Mouse (Mus musculus): ENCODE data around the gene Faah. TPM values are rescaled to one million over a fixed set of nuclear protein-coding genes. Genes with fewer than 3 reads are reported as not detected.

Faah gene
- total and polyA plus RNA-seq, 3 experiments: 0.46 to 1.7 (median 1.4) TPM

GRCm38 (mm10) chr4:116052526-116053293 lies 35.0 kb upstream of the Faah start:
- no peaks in the 10 kb centered on the region for H3K27me3 ChIP-seq (ENCODE audit: insufficient read depth, low read length)
- ATAC-seq (ENCODE audit: extremely low read depth, insufficient number of reproducible peaks, low FRiP score, poor library complexity, severe bottlenecking): no peak
- TF ChIP-seq GATA1 (IDR thresholded peaks at IDR 0.05; ENCODE audit: borderline replicate concordance, low read length): no peak
- no peaks in the 10 kb centered on the region for H3K9me3 ChIP-seq (replicated peaks)
- peaks cover 36% of the 10 kb centered on the region for H3K4me1 ChIP-seq (ENCODE audit: insufficient read depth, low read depth, low read length)
- DNase-seq (ENCODE audit: low spot score): peak; percentile 28
- H3K4me3 ChIP-seq (ENCODE audit: low read depth, low read length): peak overlapping the region; percentile 71
- H3K36me3 ChIP-seq (replicated peaks): peaks cover 41% of the 10 kb centered on the region

GRCm38 (mm10) chr4:116049211-116049610 lies 31.5 kb upstream of the Faah start:
- no peak overlapping the region for H3K4me3 ChIP-seq (ENCODE audit: low read depth, low read length)
- ATAC-seq (ENCODE audit: extremely low read depth, insufficient number of reproducible peaks, low FRiP score, poor library complexity, severe bottlenecking) (no peak), DNase-seq (ENCODE audit: low spot score) (no peak)
- peaks cover 33% of the 10 kb centered on the region for H3K4me1 ChIP-seq (ENCODE audit: insufficient read depth, low read depth, low read length)
- TF ChIP-seq GATA2 (IDR thresholded peaks at IDR 0.05; ENCODE audit: borderline replicate concordance, low read depth, low read length) (no peak), GATA1 (IDR thresholded peaks at IDR 0.05; ENCODE audit: borderline replicate concordance, low read length) (no peak), TAL1 (conservative IDR thresholded peaks at IDR 0.05; ENCODE audit: low read depth, low read length) (no peak), POLR2AphosphoS5 (IDR thresholded peaks at IDR 0.05; ENCODE audit: insufficient replicate concordance, low read depth, low read length) (no peak), CTCF (IDR thresholded peaks at IDR 0.05; ENCODE audit: low read depth, low read length) (no peak)
- peaks cover 58% of the 10 kb centered on the region for H3K36me3 ChIP-seq (replicated peaks)
- H3K9me3 ChIP-seq (replicated peaks): no peaks in the 10 kb centered on the region
- H3K27me3 ChIP-seq (ENCODE audit: insufficient read depth, low read length): no peaks in the 10 kb centered on the region

DNA sequence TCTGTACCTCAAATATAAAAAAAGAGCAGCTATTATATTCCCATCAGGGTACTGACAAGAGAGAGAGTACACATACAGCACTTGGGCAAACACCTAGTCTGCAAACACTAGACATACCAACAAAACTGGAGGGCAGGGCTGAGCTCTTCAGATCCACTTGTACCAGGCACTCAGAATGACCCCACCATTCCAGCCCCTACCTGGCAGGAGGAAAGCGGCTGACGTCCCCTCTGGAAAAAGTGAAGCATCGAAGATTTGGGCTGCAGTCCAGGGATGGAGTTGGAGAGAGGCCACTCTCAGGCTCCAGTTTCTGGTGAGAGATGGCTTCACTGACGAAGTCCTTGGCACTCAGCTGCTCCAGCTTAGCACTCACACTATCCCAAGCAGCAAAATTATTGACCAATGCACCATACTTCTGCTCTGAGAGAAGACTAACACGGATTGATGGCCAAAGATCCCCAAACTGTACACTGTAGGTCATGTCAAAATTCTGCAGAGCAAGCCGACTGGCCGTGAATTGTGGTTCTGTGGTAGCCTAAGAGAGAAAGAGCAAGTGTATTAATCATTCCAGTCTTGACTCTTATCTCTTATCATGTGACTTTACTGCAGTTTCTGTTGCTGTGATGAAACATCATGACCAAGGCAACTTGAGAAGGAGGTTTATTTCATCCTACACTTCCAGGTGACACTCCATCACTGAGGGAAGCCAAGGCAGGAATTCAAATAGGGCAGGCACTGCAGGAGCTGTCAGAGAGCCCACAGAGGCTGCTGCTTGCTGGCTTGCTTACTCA lies 30.6 kb upstream of the Faah start:
- H3K9me3 ChIP-seq (replicated peaks): no peaks in the 10 kb centered on the region
- TF ChIP-seq GATA2 (IDR thresholded peaks at IDR 0.05; ENCODE audit: borderline replicate concordance, low read depth, low read length) (no peak), CTCF (IDR thresholded peaks at IDR 0.05; ENCODE audit: low read depth, low read length) (no peak), GATA1 (IDR thresholded peaks at IDR 0.05; ENCODE audit: borderline replicate concordance, low read length) (no peak)
- no peak for DNase-seq (ENCODE audit: low spot score)
- no peak overlapping the region for H3K4me3 ChIP-seq (ENCODE audit: low read depth, low read length)
- no peak for ATAC-seq (ENCODE audit: extremely low read depth, insufficient number of reproducible peaks, low FRiP score, poor library complexity, severe bottlenecking)
- H3K36me3 ChIP-seq (replicated peaks): peaks cover 65% of the 10 kb centered on the region
- peaks cover 28% of the 10 kb centered on the region for H3K4me1 ChIP-seq (ENCODE audit: insufficient read depth, low read depth, low read length)
- no peaks in the 10 kb centered on the region for H3K27me3 ChIP-seq (ENCODE audit: insufficient read depth, low read length)

- H3K27me3 ChIP-seq (ENCODE audit: insufficient read depth, low read length): no peaks in the 10 kb centered on the region
- peaks cover 72% of the 10 kb centered on the region for H3K36me3 ChIP-seq (replicated peaks)
- no peak for ATAC-seq (ENCODE audit: extremely low read depth, insufficient number of reproducible peaks, low FRiP score, poor library complexity, severe bottlenecking)
- no peaks in the 10 kb centered on the region for H3K9me3 ChIP-seq (replicated peaks)
- TF ChIP-seq POLR2AphosphoS5 (IDR thresholded peaks at IDR 0.05; ENCODE audit: insufficient replicate concordance, low read depth, low read length): no peak
- H3K4me3 ChIP-seq (ENCODE audit: low read depth, low read length): no peak overlapping the region
- DNase-seq (ENCODE audit: low spot score): no peak
- peaks cover 22% of the 10 kb centered on the region for H3K4me1 ChIP-seq (ENCODE audit: insufficient read depth, low read depth, low read length)
These were observed 30.0 kb upstream of the Faah start for GRCm38 (mm10) chr4:116047681-116048080.

- H3K4me1 ChIP-seq (ENCODE audit: insufficient read depth, low read depth, low read length): peaks cover 12% of the 10 kb centered on the region; the same call in 1 of the 2 replicates
- H3K27me3 ChIP-seq (ENCODE audit: insufficient read depth, low read length): no peaks in the 10 kb centered on the region
- no peak overlapping the region for H3K4me3 ChIP-seq (ENCODE audit: low read depth, low read length)
- no peak for ATAC-seq (ENCODE audit: extremely low read depth, insufficient number of reproducible peaks, low FRiP score, poor library complexity, severe bottlenecking)
- TF ChIP-seq POLR2AphosphoS5 (IDR thresholded peaks at IDR 0.05; ENCODE audit: insufficient replicate concordance, low read depth, low read length) (no peak), TAL1 (conservative IDR thresholded peaks at IDR 0.05; ENCODE audit: low read depth, low read length) (no peak), CTCF (IDR thresholded peaks at IDR 0.05; ENCODE audit: low read depth, low read length) (no peak), GATA2 (IDR thresholded peaks at IDR 0.05; ENCODE audit: borderline replicate concordance, low read depth, low read length) (no peak), GATA1 (IDR thresholded peaks at IDR 0.05; ENCODE audit: borderline replicate concordance, low read length) (no peak)
- peaks cover 72% of the 10 kb centered on the region for H3K36me3 ChIP-seq (replicated peaks)
- no peak for DNase-seq (ENCODE audit: low spot score)
- H3K9me3 ChIP-seq (replicated peaks): no peaks in the 10 kb centered on the region
These were observed 28.9 kb upstream of the Faah start for GRCm38 (mm10) chr4:116046604-116047003.

GRCm38 (mm10) chr4:116042186-116042585 lies 24.5 kb upstream of the Faah start:
- ATAC-seq (ENCODE audit: extremely low read depth, insufficient number of reproducible peaks, low FRiP score, poor library complexity, severe bottlenecking): no peak
- H3K36me3 ChIP-seq (replicated peaks): peaks cover 63% of the 10 kb centered on the region

More at GRCm38 (mm10) chr4:116042186-116042585, 24.5 kb upstream of the Faah start:
- no peaks in the 10 kb centered on the region for H3K4me1 ChIP-seq (ENCODE audit: insufficient read depth, low read depth, low read length)
- no peak for TF ChIP-seq CTCF (IDR thresholded peaks at IDR 0.05; ENCODE audit: low read depth, low read length)
- TF ChIP-seq POLR2AphosphoS5 (IDR thresholded peaks at IDR 0.05; ENCODE audit: insufficient replicate concordance, low read depth, low read length): no peak
- no peak for TF ChIP-seq GATA1 (IDR thresholded peaks at IDR 0.05; ENCODE audit: borderline replicate concordance, low read length)
- TF ChIP-seq GATA2 (IDR thresholded peaks at IDR 0.05; ENCODE audit: borderline replicate concordance, low read depth, low read length): no peak
- no peak for TF ChIP-seq TAL1 (conservative IDR thresholded peaks at IDR 0.05; ENCODE audit: low read depth, low read length)
- H3K9me3 ChIP-seq (replicated peaks): no peaks in the 10 kb centered on the region
- no peak overlapping the region for H3K4me3 ChIP-seq (ENCODE audit: low read depth, low read length)
- H3K27me3 ChIP-seq (ENCODE audit: insufficient read depth, low read length): no peaks in the 10 kb centered on the region
- no peak for DNase-seq (ENCODE audit: low spot score)

All from G1E (cell line).